Mouse (Mus musculus): Measurements from ENCODE around the gene Rassf9. TPM values are rescaled to one million over a fixed set of nuclear protein-coding genes. Genes with fewer than 3 reads are reported as not detected.

Gene Rassf9
- polyA plus RNA-seq, 1 experiment from 2014 or later = 6.0 TPM

- H3K36me3 ChIP-seq (ENCODE audit: control insufficient read depth, insufficient read depth, low read length) = no peaks in the 10 kb centered on the region
- DNase-seq (ENCODE audit: low spot score) = no peak
- TF ChIP-seq CTCF (IDR thresholded peaks at IDR 0.05; ENCODE audit: low read depth) (no peak), EP300 (optimal IDR thresholded peaks at IDR 0.05) (no peak)
- no peak overlapping the region for H3K27ac ChIP-seq (replicated peaks)
- no peak overlapping the region for H3K4me3 ChIP-seq (ENCODE audit: low read depth, low read length)
- H3K4me2 ChIP-seq (replicated peaks; ENCODE audit: low read depth) = no peak overlapping the region
- 74% methylated on average over 2 of the region's 2 CpGs for WGBS
- no peaks in the 10 kb centered on the region for H3K9me3 ChIP-seq (ENCODE audit: control insufficient read depth, low read length)
- ATAC-seq (ENCODE audit: low FRiP score, low TSS enrichment) = no peak
- no peak overlapping the region for H3K9ac ChIP-seq (ENCODE audit: low read length)
- no peaks in the 10 kb centered on the region for H3K27me3 ChIP-seq (ENCODE audit: control insufficient read depth, insufficient read depth, low read length)
- H3K4me1 ChIP-seq (replicated peaks; ENCODE audit: control insufficient read depth, insufficient read depth) = no peaks in the 10 kb centered on the region
Measured at GRCm38 (mm10) chr10:102594306-102594705, 82.3 kb downstream of the Rassf9 start.

Other genes starting within 250 kb of the Rassf9 start
- 0.36 and 0.39 TPM in 2 replicates for gene Nts, start 21.7 kb upstream of the Rassf9 start, polyA plus RNA-seq (2015; fragmentation: Nextera tagmentation; extraction: Ambion mirVana)

All from stomach, postnatal 0 days (tissue).